Mouse (Mus musculus) lung, adult 18-20 months (tissue): ENCODE results near the gene 4930486L24Rik.
"Not testable (repeated sequence)": the region's sequence is repeated elsewhere in the genome, so short reads cannot be mapped to it uniquely, and the experiment has no call there.

Experiments used
- DNase-seq, 2 experiments: peaks; one replicate each; pipeline ENCODE4 v3.0.0; 2022; ENCODE audit warnings: mixed read lengths in 2 of 2

Gene 4930486L24Rik

GRCm38 (mm10) chr13:60864281-60864680 is at the start of gene 4930486L24Rik:
4930486L24Rik (minus strand) TSS chr13:60864475.
- no peak for DNase-seq

- not testable (repeated sequence) for DNase-seq
These were observed 40.5 kb upstream of the 4930486L24Rik start, which contains the start of gene Tpbpb for GRCm38 (mm10) chr13:60904780-60905179. Tpbpb (minus strand) TSS chr13:60904880.

GRCm38 (mm10) chr13:60897328-60897727 is 33.1 kb upstream of the 4930486L24Rik start, which contains the start of gene Ctla2b:
Ctla2b (minus strand) TSS chr13:60897447.
- peak; percentile 83 to 86 for DNase-seq

- DNase-seq, result not testable (repeated sequence)
These were observed 32.5 kb upstream of the 4930486L24Rik start, which contains the start of gene Gm49392 for GRCm38 (mm10) chr13:60896794-60897193. Gm49392 (minus strand) TSS chr13:60896894.

DNA sequence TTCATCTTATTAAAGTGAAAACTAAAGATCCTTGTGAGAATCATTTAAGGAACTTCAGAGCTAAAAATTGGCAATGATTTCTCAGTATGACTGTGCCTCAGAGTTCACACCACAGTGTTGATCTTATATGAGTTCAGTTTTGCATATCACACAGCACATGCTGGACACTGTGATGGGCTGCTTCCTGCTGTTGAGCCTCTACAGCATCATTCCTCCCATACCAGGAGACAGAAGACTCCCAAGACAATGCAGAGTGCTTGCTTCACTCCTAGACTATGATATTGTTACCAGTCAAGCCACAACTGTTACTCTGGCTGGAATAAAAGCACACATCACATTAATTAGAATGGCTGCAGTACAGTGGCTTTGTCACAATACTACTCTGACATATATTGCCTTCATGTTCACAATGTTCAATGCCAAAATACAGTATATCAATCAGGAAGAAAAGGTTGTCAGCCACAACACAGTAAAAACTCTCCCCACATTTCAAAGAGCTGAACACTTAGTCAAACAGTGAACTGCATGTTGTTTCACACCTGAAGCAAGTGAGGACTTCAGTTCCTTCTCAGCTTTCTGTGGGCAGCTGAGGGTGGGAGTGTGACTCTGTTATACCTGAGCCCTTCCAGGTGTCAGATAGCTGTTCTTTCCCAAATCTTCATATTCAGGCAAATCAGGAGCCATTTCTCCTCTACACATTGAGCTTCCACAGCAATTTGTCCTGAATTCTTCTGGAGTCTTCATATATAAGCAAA is 31.3 kb upstream of the 4930486L24Rik start:
- DNase-seq, result no peak

- no peak for DNase-seq
These were observed 28.0 kb upstream of the 4930486L24Rik start for GRCm38 (mm10) chr13:60892301-60892700.

DNA sequence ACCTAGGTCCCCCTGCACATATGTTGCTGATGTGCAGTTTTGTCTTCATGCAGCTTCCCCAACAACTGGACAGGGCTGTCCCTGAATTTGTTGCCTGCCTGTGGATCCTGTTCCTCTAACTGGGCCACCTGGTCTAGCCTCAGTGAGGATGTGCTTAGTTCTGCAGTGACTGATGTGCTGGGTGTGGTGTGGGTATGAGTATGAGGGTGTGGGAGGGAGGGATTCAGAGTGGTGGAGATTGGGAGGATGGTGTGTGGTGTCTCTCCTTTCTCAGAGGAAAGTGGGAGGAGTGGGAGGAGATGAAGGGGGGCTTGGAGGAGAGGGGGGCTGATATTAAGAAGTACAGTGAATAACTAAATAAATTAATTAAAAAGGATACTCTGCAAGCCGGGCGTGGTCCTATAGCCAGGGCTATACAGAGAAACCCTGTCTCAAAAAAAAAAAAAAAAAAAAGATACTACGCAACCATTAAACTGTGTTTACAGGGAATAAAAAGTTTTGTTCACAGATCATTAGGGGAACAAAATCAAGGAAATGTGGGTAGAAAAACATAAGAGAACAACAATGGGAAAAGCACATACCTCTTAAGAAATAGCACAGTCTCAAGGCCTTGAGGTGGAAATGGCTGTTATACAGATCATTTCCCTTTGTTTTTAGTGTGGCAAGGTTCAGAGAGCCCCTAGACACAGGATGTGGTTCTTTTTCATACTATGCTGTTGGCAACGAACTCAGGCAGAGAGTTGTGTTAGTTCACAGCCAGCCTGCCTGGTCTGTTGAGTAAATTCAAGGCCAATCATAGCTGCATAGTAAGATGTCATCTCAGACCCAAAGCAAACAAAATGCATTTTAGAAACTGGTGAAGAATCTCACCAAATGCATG is 15.8 kb downstream of the 4930486L24Rik start:
- DNase-seq, result peak in 1 of 2 experiments; percentile 38

- DNase-seq, result no peak
These were observed 21.1 kb downstream of the 4930486L24Rik start for GRCm38 (mm10) chr13:60843153-60843552.

DNA sequence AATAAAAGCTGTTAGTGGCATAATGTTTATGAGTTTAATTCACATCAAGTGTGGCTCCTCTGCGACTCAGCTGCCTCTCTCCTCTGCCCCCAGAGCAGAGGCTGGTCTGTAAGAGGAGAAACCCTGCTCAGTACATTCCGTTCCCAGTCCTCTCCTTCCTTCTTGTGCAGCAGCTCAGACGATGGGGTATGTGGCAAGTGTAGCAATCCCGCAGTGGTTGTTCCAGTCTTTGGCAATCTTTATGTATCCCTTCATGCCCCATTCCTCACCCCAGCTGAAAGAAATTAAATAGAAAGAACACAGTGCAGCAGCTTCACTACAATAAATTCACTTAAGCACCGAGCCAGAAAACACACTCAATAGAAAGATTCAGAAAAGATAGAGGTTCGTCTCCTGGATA is 21.6 kb downstream of the 4930486L24Rik start:
- DNase-seq, result no peak

DNA sequence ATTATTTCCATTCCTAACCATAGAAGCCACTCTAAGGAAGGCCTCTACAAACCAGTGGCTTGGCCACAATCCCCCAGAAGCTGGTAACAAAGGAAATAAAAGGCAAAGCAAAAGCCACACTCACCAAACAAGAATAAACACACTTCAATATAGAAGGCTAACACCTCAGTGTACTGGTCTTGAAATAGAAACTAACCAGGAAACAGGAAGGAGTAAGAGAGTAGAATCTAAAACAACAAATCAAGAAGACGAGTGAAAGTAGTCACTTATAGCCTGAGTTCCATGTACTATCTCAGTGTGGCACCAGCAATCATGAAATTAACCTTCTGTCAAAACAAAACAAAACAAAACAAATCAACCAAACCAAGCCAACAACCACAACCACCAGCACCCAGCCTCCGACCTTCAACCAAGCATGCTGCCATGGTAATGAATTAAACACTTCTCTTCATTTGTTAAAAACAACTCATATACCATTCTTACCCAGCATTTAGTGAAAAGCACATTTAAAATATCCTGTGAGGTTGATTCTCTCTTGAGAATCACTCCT is 24.8 kb downstream of the 4930486L24Rik start:
- no peak for DNase-seq

DNA sequence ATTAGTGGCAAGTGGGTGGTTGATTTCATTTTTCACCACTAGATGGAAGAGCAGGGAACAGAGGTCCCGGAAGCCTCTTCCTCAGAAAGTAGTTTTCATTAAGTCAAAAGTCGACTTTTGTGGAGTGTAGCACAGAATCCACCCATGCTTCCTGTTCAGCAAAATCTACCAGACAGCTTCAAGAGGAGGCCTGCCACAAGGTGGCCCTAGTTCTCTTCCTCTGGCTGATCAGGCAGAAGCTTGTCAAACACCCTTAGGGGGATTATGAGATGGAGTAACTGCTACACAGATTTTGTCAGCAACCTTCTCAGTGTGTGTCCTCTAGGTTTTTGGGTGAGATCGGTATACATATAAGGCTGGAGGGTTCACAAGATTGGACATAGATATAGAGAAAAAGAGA is 38.2 kb downstream of the 4930486L24Rik start:
- DNase-seq, result peak; percentile 28 to 50

DNA sequence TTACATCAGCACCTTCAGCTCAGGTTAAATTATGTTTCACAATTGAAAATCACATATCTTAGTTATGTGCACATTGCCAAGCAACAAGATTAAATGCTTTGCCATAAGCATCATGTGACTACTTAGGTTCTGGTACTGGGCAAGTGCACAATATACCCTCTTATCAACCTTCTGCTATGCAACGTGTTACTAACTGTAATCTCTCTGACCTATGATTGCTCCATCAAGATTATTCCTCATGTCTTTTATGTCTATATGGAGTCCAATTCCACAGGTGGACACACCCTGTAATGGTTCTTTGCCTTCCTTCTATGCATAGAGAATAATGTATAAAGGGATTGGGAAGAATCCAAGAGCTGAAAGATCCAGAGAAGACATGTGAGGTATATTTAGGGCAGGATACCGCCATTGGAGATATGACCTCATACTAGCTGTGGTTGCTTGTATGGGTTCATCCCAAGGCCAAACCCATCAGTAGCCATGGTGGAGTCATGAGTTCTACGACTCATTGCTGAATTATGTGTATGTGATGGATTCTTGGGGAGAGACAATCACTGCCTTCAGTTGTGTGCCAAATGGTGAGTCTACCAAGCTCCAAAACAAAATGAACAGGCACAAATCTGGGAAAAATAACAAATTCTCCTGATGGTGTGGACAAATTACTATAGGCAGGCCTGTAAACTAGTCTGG is 43.6 kb downstream of the 4930486L24Rik start:
- no peak for DNase-seq

GRCm38 (mm10) chr13:60819469-60819868 is 44.8 kb downstream of the 4930486L24Rik start:
- DNase-seq, result peak in 1 of 2 experiments; percentile 25

- peak in 1 of 2 experiments; percentile 30 for DNase-seq
These were observed 50.6 kb downstream of the 4930486L24Rik start for GRCm38 (mm10) chr13:60813722-60814121.

- DNase-seq, result no peak
These were observed 51.5 kb downstream of the 4930486L24Rik start for GRCm38 (mm10) chr13:60812768-60813167.

DNA sequence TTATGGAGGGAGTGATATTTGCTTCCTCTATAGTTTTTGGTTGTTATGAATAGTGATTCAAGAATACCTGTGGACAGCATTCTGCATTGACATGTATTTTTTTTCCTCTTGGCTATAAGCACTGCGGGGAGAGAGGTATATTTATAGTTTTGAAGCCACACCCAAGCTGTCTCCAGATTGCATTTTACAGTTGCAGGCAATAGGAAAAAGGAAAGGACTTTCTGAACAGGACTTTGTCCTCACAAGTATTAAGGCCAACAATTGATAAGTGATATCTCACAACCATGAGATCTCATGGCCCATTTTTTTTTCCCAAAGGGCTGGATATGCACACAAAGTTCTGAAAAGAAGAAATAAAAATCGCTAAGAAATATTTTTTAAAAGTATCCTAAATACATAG is 54.6 kb downstream of the 4930486L24Rik start:
- DNase-seq, result no peak

- DNase-seq, result no peak
These were observed 61.5 kb downstream of the 4930486L24Rik start, which contains the start of gene Ctsll3 for GRCm38 (mm10) chr13:60802749-60803148. Ctsll3 (minus strand) TSS chr13:60802849.
